ENCODE assay signal across 31 mouse cellular contexts in genomic region chr8:91358016-91358415, GRCm38 (mm10).
"Had no signal": no experiment of that assay in that cellular context is flagged by ENCODE, and none has a peak within 500 bp of the region (broad histone marks: within the 10 kb centered on the region; RNA-seq: fewer than 3 reads in every experiment).

No protein-coding gene starts in this region.

- H3K4me3 ChIP-seq: left cerebral cortex, adult 2 months; limb, embryonic 10.5 days; limb, embryonic 12.5 days; limb, embryonic 13.5 days; limb, embryonic 15.5 days; liver, embryonic 12.5 days; liver, embryonic 13.5 days; liver, embryonic 15.5 days; lung, embryonic 15.5 days; megakaryocyte, embryonic 14.5 days; midbrain, embryonic 10.5 days; midbrain, embryonic 12.5 days; midbrain, embryonic 13.5 days; midbrain, embryonic 15.5 days; myocyte; neural tube, embryonic 12.5 days; neural tube, embryonic 13.5 days had no signal

- H3K27me3 ChIP-seq: limb, embryonic 12.5 days; limb, embryonic 13.5 days; limb, embryonic 15.5 days; liver, embryonic 12.5 days; liver, embryonic 13.5 days; liver, embryonic 15.5 days; lung, embryonic 15.5 days; megakaryocyte, embryonic 14.5 days; midbrain, embryonic 15.5 days had no signal

- H3K4me2 ChIP-seq: limb, embryonic 12.5 days; limb, embryonic 13.5 days; limb, embryonic 15.5 days; liver, embryonic 11.5 days; liver, embryonic 12.5 days; liver, embryonic 13.5 days; liver, embryonic 15.5 days; lung, embryonic 14.5 days; lung, embryonic 15.5 days; midbrain, embryonic 11.5 days; midbrain, embryonic 12.5 days; midbrain, embryonic 13.5 days; midbrain, embryonic 15.5 days; neural tube, embryonic 12.5 days; neural tube, embryonic 13.5 days had no signal

- DNase-seq: left cerebral cortex, postnatal 4 days; liver; liver, embryonic 13.5 days; liver, postnatal 0 days; lung, adult 2 months; lung, embryonic 14.5 days; lung, postnatal 14 days; lung, postnatal 36 days; lung, postnatal 4 days; midbrain, embryonic 14.5 days had no signal

- H3K9ac ChIP-seq: limb, embryonic 12.5 days; limb, embryonic 13.5 days; limb, embryonic 15.5 days; liver, embryonic 12.5 days; liver, embryonic 13.5 days; liver, embryonic 14.5 days; liver, embryonic 15.5 days; liver, postnatal 0 days; lung, embryonic 14.5 days; lung, embryonic 15.5 days; midbrain, embryonic 12.5 days; midbrain, embryonic 13.5 days; midbrain, embryonic 15.5 days; neural tube, embryonic 12.5 days; neural tube, embryonic 13.5 days had no signal

- ATAC-seq: liver, embryonic 12.5 days; liver, postnatal 0 days; midbrain, embryonic 13.5 days; midbrain, embryonic 15.5 days; midbrain, embryonic 16.5 days had no signal

- H3K36me3 ChIP-seq: limb, embryonic 10.5 days; limb, embryonic 12.5 days; limb, embryonic 15.5 days; liver, embryonic 12.5 days; liver, embryonic 13.5 days; liver, embryonic 15.5 days; lung, embryonic 15.5 days; midbrain, embryonic 12.5 days; midbrain, embryonic 13.5 days; midbrain, embryonic 15.5 days; neural tube, embryonic 12.5 days; neural tube, embryonic 13.5 days had no signal

- H3K9me3 ChIP-seq: limb, embryonic 10.5 days; limb, embryonic 12.5 days; limb, embryonic 13.5 days; limb, embryonic 15.5 days; liver, embryonic 12.5 days; liver, embryonic 13.5 days; liver, embryonic 15.5 days; lung, embryonic 15.5 days; megakaryocyte, embryonic 14.5 days; midbrain, embryonic 10.5 days; midbrain, embryonic 12.5 days; midbrain, embryonic 13.5 days; midbrain, embryonic 15.5 days; neural tube, embryonic 12.5 days; neural tube, embryonic 13.5 days had no signal

- H3K27ac ChIP-seq: left cerebral cortex, adult 2 months; limb, embryonic 12.5 days; limb, embryonic 13.5 days; limb, embryonic 15.5 days; liver, embryonic 12.5 days; liver, embryonic 13.5 days; liver, embryonic 14.5 days; liver, embryonic 15.5 days; lung, embryonic 15.5 days; macrophage; midbrain, embryonic 10.5 days; midbrain, embryonic 12.5 days; midbrain, embryonic 13.5 days; midbrain, embryonic 15.5 days; neural tube, embryonic 12.5 days; neural tube, embryonic 13.5 days had no signal
